Mouse (Mus musculus) adrenal gland, adult 8-10 months (tissue): ENCODE data around the gene Pak7. TPM values are rescaled to one million over a fixed set of nuclear protein-coding genes. Genes with fewer than 3 reads are reported as not detected.

Experiments used
- DNase-seq: peaks from one replicate; pipeline ENCODE4 v3.0.0; 2022
- total RNA-seq, 4 experiments: library from RNA; stranded (reverse); gene quantifications; 2 replicates each; pipeline ENCODE4 v1.2.4; 2022

Gene Pak7
- total RNA-seq, 4 experiments from 2014 or later = 0.08 to 0.22 (median 0.17) TPM; not detected in 1

- no peak for DNase-seq
Measured at GRCm38 (mm10) chr2:136150752-136151151, 237.0 kb downstream of the Pak7 start.

GRCm38 (mm10) chr2:136149530-136149929, 238.2 kb downstream of the Pak7 start:
- no peak for DNase-seq

GRCm38 (mm10) chr2:136148999-136149398, 238.8 kb downstream of the Pak7 start:
- DNase-seq = peak; percentile 20

DNA sequence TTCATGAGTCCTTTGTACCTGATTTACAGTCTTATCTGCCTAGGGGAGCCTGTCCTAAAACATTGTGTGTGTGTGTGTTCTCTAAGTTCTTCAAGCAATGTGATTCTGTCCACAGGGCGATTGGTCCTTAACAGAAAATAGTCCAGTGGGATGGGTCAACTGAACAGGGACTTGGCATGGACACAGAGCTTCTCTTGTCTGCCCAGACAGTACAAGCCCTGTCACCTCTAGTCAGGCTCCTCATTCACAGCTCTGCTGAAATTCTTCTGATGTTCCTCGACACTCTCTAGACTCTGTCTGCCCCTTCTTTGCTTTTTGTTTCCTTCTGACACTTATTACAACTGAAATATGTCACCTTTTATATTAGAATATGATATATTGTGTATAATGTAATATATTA, 247.0 kb downstream of the Pak7 start:
- no peak for DNase-seq

GRCm38 (mm10) chr2:136139159-136140069, 248.4 kb downstream of the Pak7 start:
- no peak for DNase-seq

DNA sequence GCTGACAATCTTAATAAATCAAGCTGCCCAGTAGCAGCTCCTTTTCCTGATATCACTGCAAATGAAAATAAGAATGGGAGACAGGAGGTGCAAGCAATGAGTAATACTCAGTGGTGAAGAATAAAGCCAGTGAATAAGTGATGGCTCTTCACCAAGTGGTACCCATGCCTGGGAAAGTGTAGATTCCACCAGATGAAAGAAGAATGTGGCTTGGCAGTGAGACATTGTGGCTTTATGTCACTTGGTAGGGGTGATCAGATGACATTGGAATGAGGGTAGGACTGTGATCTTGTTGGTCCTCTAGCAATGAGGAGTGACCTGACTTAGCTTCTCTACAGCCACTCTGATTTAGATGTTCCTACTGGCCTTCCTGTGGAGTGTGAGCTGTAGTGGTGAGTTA, 249.3 kb downstream of the Pak7 start:
- no peak for DNase-seq

- no peak for DNase-seq
Measured at GRCm38 (mm10) chr2:136121867-136122266, 265.9 kb downstream of the Pak7 start.

DNA sequence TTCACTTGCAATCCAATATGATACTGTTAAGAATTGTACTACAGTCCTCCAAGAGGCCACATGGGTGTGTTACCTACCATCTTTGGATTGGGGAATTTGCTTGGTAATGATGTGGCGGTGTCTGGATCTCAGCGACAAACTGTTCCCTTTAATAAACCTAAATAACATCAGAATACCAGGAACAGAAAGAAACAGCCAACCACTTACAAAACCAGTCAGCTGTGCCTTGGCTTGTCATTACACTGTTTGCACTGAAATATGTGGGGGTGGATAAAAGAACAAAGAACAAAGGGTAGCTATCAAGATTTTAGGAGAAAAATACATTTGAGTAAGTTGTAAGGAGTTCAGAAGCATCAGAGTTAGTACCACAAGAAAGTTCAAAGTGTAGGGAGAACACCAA, 269.8 kb downstream of the Pak7 start:
- no peak for DNase-seq

DNA sequence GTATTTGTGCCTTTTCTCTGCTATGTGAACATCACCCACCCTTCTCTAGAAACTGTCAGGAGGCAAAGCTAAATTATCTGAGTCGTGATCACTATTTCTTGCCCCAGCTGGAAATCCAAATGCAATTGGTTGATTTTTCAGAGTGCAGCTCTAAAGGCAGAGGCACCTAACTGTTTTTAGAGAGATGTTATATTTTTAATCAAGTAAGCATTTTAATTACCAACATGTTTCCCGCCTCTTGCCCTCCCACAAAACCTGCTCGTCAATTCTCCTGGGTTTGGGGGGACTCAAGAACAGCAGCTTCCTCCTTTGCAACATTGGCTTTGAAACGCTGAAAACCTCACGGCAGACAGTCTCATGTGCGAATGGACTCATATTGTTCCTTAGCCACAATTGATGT, 274.4 kb downstream of the Pak7 start:
- DNase-seq = no peak

- no peak for DNase-seq
Measured at GRCm38 (mm10) chr2:136109038-136109363, 278.8 kb downstream of the Pak7 start.

DNA sequence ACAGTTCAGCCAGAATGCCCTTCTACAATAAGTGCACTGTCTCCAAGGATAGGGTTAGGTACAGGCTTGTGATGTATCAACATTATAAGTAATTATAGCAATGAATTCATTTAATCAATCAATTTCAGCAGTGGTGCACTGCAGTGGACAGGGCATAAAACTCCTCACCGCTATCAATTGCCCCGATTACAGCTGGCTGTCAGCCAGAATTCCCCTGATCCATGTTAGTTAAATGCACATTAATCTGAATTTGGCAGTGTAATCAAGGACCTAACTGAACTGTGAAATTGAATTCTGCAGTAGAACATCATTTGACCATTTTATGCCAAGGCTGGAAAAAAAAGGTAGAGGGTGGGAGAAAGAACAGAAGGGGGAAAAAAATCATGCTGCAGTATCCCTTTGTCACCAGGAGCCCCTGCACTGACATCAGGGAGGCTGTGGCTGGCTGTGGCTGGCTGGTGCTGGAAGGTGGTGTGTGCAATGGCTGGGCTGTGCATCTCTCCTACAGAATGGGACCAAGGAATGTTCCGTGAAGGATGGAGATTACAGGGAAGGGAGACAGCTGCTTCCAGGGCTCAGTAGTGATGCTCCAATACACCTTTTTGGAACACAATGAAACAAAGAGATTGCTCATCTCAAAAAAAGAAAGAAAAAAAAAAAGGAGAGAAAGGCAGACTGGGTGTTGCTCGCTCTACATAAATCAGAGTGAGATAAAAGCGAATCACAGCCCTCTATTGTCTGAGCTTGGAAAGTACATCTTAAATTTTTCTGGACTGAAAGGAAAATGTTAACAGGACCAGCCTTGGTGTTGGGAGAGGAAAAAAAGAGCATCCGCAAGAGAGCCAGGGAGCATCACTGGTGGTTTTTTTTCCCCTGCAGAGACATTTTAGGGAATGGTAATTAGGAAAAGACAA, 279.4 kb downstream of the Pak7 start:
- no peak for DNase-seq

DNA sequence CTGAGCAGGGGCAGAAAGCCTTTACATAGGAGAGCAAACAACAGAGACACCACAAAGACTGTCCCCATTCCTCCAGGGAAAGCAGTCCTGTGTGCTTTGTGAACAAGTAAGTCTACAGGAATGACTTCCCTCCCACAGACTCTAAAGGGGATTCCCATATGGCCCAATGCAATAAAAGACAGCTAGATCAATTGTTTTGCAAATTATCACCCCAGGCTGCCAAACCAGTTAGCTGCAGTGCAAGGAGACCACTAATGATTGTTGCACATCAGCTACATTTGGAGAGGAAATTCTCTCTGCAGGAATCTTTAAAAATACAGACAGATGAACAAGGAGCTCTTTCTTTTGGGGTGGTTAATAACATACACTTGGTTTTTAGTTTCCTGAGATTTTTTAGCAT, 280.2 kb downstream of the Pak7 start:
- DNase-seq = no peak

- DNase-seq = no peak
Measured at GRCm38 (mm10) chr2:136097143-136097542, 290.6 kb downstream of the Pak7 start.

DNA sequence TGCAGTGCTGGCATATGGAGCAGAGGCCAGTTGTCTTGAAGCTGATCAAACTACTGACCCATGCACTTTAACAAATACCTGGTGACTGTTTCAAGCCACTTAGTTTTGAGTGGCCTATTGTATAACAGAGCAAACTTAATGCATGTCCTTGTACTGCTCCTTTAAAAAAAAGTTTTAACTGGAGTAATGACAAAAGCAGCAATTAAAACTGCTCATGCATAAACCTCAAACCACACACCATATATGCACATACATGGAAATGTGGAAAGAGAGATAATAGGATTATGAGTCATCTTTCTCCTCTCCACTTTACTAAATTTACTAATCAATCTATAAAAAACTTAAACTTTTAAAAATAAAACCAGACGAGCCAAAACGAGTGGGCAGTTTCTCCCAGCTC, 291.8 kb downstream of the Pak7 start:
- DNase-seq = no peak

- DNase-seq = no peak
Measured at GRCm38 (mm10) chr2:136064356-136064755, 323.4 kb downstream of the Pak7 start.

- no peak for DNase-seq
Measured at GRCm38 (mm10) chr2:136059029-136059669, 328.6 kb downstream of the Pak7 start.

- DNase-seq = no peak
Measured at GRCm38 (mm10) chr2:136058398-136058797, 329.4 kb downstream of the Pak7 start.

DNA sequence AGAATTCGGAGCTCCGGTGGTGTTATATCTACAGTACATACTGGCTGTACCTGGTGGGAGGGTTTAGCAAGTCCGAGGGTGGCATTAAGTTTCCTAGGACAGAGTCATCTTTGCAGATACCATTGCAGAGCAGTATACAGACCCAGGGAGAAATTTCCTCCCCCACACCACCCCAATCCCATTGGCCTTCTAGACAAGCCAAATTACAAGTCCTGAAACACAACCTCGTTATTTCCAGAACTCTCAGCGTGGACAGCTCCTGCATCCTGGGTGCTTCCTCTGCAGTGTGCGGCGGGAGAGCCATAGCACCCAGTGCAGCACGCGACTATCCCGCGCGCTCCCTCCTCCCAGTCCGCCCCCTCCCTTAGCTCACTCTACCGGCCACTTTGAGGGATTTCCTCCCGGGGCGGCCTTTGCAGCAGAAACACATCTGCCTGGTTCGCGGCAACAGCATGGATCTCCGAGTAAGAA, 329.9 kb downstream of the Pak7 start:
- DNase-seq = no peak

DNA sequence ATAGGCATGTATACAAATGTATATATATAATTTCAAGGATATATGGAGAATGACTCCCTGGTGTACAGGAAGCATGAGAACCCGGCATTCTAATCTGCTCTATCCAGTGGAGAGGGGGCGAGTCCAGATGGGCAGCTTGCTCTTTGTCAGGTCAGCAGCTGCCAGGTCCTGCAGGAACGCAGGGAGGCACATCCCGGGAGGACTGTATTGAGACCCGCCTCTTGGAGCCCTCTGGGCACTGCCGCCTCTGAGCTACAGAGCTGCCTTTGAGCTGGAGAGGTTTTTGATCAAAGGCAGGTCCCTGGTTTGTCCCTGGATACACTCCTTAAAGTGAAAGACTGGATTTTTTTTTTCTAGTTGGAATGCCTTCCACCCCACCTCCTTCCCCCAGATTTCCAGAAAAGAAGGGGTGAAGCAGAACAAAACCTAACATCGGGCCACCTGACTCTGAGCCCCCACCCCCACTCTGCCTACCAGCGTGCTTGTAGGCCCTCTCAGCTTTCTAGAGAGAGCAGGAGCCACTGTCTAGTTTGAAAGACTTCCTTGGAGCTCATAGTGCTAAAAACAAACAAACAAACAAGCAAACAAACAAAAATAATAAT, 336.0 kb downstream of the Pak7 start, which contains the start of gene Lamp5:
Lamp5 (plus strand) TSS at position 552 of the 602 bp plus-strand sequence.
- no peak for DNase-seq

- no peak for DNase-seq
Measured at GRCm38 (mm10) chr2:136050793-136051615, 336.8 kb downstream of the Pak7 start.

- no peak for DNase-seq
Measured at GRCm38 (mm10) chr2:136048464-136048863, 339.3 kb downstream of the Pak7 start.
